Mouse (Mus musculus) embryonic fibroblast, embryonic 13.5 days (primary cell): ENCODE data around the gene Il17rc.

Experiments used
- CTCF ChIP-seq: IDR thresholded peaks from 2 replicates; pipeline ENCODE4 v1.5.1; 2011; ENCODE audit warnings: mild to moderate bottlenecking, control low read depth, low read length, moderate library complexity, borderline replicate concordance; ENCODE audit not compliant: insufficient read depth
- POLR2A ChIP-seq: IDR thresholded peaks from 2 replicates; pipeline ENCODE4 v1.6.1; 2011; ENCODE audit warnings: low read depth, mild to moderate bottlenecking, control low read depth, low read length, moderate library complexity

GRCm38 (mm10) chr6:113494258-113494788 lies 23.1 kb downstream of the Il17rc start:
- TF ChIP-seq CTCF (peak; percentile 77), POLR2A (0 out of 2 replicates have a peak, but pooled peaks have one; percentile 40)
